Mouse (Mus musculus) common myeloid progenitor, adult 5-6 weeks (primary cell): ENCODE results near the gene Gm29776. TPM values are rescaled to one million over a fixed set of nuclear protein-coding genes. Genes with fewer than 3 reads are reported as not detected.
A peak's percentile ranks its signal among the peaks of the same experiment; 100 is the strongest.

Source experiments
- ATAC-seq: replicated peaks from 2 replicates; pipeline ENCODE4 v1.8.0; 2016; ENCODE audit warnings: low read depth, mild to moderate bottlenecking, moderate TSS enrichment, inconsistent platforms; ENCODE audit not compliant: poor library complexity, severe bottlenecking
- total RNA-seq: library from RNA; stranded (forward); fragments of 200-1000, 187-1606 nt; gene quantifications from 2 replicates; pipeline ENCODE4 v1.2.3, GENCODE M21; 2017

Gm29776 gene
- total RNA-seq, 1 experiment from 2014 or later = 0.37 TPM

DNA sequence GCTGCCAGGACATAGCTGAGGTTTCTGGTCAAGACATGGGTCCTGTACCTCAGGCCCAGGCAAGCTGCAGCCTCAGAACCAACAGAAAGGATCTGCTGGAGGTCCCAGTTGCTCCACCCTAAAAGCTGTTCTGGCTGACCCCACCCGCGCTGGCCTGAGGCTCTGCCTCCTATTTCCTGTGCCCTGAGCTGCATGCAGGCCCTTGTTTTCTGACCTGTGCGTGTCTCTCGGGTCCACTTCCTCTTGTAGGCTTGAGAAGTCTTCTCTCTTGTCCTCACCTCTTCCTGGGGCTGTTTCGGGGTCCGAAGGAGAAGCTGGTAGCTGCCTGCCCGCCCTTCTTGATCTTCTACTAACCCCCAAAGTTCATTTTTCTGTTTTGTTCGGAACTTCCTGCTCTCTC, 14.2 kb upstream of the Gm29776 start:
- peak; percentile 46 for ATAC-seq

- ATAC-seq = no peak
Observed at GRCm38 (mm10) chr14:54712074-54712473, 13.4 kb upstream of the Gm29776 start, which contains the start of gene Cebpe. Cebpe (minus strand) TSS chr14:54712174.

- no peak for ATAC-seq
Observed at GRCm38 (mm10) chr14:54709054-54709453, 10.4 kb upstream of the Gm29776 start.

DNA sequence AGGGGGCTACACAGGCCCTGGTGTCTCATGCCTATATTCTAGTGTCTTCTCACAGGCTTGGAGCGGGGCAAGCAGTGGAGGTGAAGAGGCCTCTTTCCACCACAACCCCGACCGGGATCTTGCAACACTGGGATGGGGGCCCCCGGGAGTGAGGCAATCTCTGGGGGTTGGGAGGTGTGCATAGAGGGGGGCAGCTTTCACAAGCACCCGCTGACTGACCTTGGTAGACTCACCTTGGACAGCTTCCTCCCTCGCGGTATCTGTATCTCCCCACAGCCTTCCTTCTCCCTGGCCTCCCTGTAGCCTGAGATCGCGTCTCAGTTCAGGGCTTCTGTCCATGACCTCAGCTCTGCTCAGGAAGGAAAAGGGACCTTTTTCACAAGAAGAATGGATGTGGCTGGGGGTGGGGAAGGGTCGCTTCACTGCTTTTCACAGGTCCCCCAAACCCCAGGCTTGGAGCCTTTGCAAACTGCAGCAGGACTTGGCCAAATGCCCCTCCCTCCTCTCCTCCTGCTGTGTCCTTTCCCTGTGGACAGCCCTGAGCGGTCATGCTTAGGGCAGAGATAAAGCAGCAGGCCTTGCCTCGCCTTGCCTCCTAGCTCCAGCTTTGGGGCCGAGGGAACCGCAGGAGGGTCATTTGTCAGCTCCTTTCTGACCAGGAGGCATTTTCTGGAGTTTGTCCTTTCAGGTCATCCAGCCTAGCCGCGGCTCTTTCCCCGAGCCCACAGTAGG, 8.1 kb upstream of the Gm29776 start:
- peak; percentile 16 for ATAC-seq

GRCm38 (mm10) chr14:54705844-54706243, 7.2 kb upstream of the Gm29776 start:
- peak; percentile 88 for ATAC-seq

- ATAC-seq = no peak
Observed at GRCm38 (mm10) chr14:54703207-54703606, 4.6 kb upstream of the Gm29776 start.

GRCm38 (mm10) chr14:54701298-54701697, 2.7 kb upstream of the Gm29776 start:
- peak; percentile 54 for ATAC-seq

- no peak for ATAC-seq
Observed at GRCm38 (mm10) chr14:54699586-54699985, 953 bp upstream of the Gm29776 start.

DNA sequence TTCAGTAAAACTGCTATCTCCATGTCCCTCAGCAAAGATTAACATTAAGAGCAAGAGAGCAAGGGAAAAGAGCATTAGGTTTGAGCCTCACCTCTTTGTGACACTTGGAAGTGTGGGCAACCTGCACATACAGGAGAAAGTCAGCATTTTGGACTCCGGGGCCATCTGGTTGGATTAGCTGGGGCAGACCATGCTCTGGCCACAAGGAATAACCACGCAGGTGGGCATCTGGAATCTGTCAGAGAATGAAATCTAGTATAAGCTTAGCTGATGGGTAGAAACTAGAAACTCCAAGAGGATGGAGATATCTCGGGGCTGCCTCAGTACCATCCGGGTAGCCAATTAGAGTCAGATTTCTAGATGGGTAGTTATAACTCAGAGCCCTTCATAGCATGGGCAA, 1.9 kb downstream of the Gm29776 start:
- ATAC-seq = no peak

DNA sequence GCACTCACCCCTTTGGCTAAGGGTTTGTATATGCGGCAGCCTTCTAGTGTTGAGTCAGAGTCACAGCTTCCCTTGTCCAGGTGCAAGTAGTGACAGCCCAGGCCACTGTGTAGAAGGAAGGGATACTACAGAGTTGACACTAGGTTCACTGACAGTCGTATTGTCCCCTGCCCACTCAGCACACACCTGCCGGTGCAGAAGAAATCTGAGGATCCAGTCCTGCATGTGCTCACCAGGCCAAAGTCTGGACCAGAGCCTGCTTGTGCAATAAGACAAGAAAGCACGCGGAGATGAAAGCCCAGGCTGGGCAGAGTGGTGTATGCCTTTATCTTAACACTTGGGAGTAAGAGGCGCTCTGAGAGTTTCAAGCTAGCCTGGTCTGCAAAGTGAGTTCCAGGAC, 3.6 kb downstream of the Gm29776 start:
- 0 out of 2 replicates have a peak, but pooled peaks have one; percentile 15 for ATAC-seq

GRCm38 (mm10) chr14:54687251-54687650, 11.4 kb downstream of the Gm29776 start:
- no peak for ATAC-seq

DNA sequence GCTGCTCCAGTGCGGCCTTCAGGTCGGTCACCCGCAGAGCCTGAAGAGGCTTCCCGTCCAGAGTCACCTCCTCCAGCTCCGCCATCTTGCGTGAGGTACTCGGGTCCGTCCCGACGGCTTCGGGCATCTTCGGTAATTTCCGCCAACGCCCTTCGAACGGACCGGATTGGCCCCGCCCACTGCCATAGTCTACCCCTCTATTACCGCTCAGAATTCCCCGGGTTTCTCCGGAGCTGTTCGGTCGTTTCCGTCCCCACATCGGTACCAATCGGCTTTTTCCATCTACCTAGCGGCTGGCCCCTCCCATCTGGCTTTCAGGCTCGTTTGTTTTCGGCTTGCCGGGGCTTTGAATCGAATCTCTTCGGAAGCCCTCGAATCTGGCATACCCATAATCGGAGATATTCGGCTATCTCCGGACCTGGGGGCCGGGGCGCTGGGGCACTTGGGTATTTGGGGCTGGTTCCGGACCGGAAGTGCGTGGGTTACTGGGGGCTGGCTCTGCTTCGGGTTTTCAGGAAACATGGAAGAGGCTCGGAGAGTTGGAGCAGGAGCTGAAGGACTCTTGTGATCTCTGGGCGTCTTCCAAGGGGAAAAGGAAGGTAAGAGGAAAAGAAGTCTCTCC, 12.0 kb downstream of the Gm29776 start, which contains the start of gene Acin1:
TSS of gene Acin1 (minus strand) at position 410 of the 622 bp plus-strand sequence.
- peak; percentile 84 for ATAC-seq

- ATAC-seq = peak; percentile 65
Observed at GRCm38 (mm10) chr14:54686063-54686521, 12.5 kb downstream of the Gm29776 start, which contains the start of gene 1700123O20Rik. 1700123O20Rik (plus strand) TSS chr14:54686216.

GRCm38 (mm10) chr14:54685471-54685870, 13.2 kb downstream of the Gm29776 start:
- ATAC-seq = no peak; the same call in 1 of the 2 replicates

GRCm38 (mm10) chr14:54682396-54682795, 16.2 kb downstream of the Gm29776 start:
- no peak for ATAC-seq

- ATAC-seq = no peak
Observed at GRCm38 (mm10) chr14:54678657-54679304, 19.9 kb downstream of the Gm29776 start.

GRCm38 (mm10) chr14:54676290-54676689, 22.3 kb downstream of the Gm29776 start:
- ATAC-seq = no peak

GRCm38 (mm10) chr14:54674317-54674716, 24.3 kb downstream of the Gm29776 start:
- ATAC-seq = no peak

DNA sequence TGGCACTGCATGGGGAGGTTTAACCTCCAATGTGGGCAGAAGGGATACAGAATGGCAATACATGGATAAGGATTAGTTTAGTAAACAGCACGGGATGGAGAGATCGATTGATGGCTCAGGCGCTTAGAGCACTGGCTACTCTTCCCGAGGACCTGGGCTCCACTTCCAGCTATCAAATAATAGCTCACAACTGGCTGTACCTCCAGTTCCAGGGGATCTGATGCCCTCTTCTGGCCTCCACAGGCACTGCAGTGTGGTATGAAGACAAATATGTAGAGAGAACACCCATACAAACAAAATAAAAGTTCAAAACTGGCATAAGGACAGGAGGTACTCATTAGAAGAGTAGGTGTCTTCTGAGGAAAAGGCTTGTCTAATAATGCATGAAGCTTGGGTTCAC, 29.3 kb downstream of the Gm29776 start:
- 0 out of 2 replicates have a peak, but pooled peaks have one; percentile 56 for ATAC-seq

DNA sequence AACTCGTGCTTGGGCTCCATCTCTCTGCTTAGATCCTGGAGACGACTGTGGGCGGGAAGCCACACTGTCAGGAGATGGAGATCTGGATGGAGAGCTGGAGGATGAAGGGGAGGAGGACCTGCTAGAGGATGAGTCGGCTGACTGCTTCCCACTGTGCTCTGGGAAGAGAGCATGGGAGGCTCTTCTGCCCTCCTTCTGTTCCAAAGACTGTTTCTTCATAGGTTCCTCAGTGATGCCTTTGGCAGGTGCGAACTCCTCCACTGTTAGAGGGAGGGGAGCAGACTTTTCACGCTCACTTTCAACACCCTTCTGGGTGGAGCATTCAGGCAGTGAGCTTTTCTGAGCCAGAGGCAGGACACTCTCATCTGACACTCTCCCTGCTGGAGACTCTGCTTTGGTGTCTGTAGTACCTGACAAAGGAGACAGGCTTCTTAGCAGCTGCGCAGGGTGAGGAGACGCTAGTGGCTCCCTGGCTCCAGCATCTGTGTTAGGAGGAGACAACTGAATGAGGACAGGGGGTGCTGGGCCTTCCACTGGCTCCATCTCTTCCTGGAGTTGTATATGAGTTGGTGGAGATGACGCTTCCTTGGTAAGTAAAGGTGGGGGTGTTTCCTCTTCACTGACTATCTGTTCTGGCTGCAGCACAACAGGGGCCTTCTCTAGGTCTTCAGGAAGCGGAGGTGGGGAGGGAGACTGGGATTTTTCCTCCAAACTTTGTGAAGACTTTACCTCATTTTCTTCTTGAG, 34.0 kb downstream of the Gm29776 start:
- no peak for ATAC-seq
